8 mouse cellular contexts compared by ENCODE assay signal in genomic region chr2:44926167-44926682, GRCm38 (mm10). TPM values are rescaled to one million over a fixed set of nuclear protein-coding genes. Genes with fewer than 3 reads are reported as not detected.
DNase-seq lines count a peak whose midpoint lies in the region; ATAC-seq and TF ChIP-seq lines count a peak whose summit lies in the region.

No protein-coding gene starts in this region.

- peak overlapping the region; percentile 94 for H3K9ac ChIP-seq in limb, embryonic 14.5 days (ENCODE audit: low read depth, low read length, severe bottlenecking)

- no peaks in the 10 kb centered on the region for H3K4me1 ChIP-seq in cerebellum, adult 2 months (ENCODE audit: control insufficient read depth, insufficient read depth, low read length)
- peaks cover 6% of the 10 kb centered on the region for H3K4me1 ChIP-seq in limb, embryonic 14.5 days (ENCODE audit: control insufficient read depth, insufficient read depth, low read length)
- no peaks in the 10 kb centered on the region for H3K4me1 ChIP-seq in olfactory bulb, adult 2 months (ENCODE audit: control insufficient read depth, insufficient read depth, low read length)

- H3K27me3 ChIP-seq in cerebellum, adult 2 months (ENCODE audit: control insufficient read depth, insufficient read depth, low read length) = no peaks in the 10 kb centered on the region
- H3K27me3 ChIP-seq in limb, embryonic 14.5 days (ENCODE audit: control insufficient read depth, insufficient read depth, low read length) = no peaks in the 10 kb centered on the region

- H3K27ac ChIP-seq in cerebellum, adult 2 months (ENCODE audit: insufficient read depth, low read length) = peak overlapping the region; percentile 54
- H3K27ac ChIP-seq in limb, embryonic 14.5 days (replicated peaks; ENCODE audit: low read depth, low read length) = peak overlapping the region; percentile 95
- H3K27ac ChIP-seq in olfactory bulb, adult 2 months (ENCODE audit: insufficient read depth, low read depth, low read length) = peak overlapping the region; percentile 98

- under 1% methylated on average over 17 of the region's 17 CpGs for WGBS in cerebellum, adult 2 months
- under 1% methylated on average over 17 of the region's 17 CpGs for WGBS in limb, embryonic 14.5 days
- under 1% methylated on average over 17 of the region's 17 CpGs for WGBS in olfactory bulb, adult 2 months

- DNase-seq in cerebellum, adult 2 months = no peak
- DNase-seq in cerebellum, adult 11 months = no peak
- peak; percentile 87 for DNase-seq in A20 (ENCODE audit: low read depth, low spot score)
- DNase-seq in limb, embryonic 14.5 days (ENCODE audit: low spot score) = no peak
- DNase-seq in layer of hippocampus, postnatal 36 days = no peak
- no peak for DNase-seq in gastrocnemius, postnatal 4 days (ENCODE audit: low spot score in 2 of 2)

- no peaks in the 10 kb centered on the region for H3K9me3 ChIP-seq in limb, embryonic 14.5 days (ENCODE audit: control insufficient read depth, low read length)

- no peak for TF ChIP-seq CTCF in cerebellum, adult 2 months (IDR thresholded peaks at IDR 0.05; ENCODE audit: borderline replicate concordance, insufficient read depth, low read depth, low read length)
- no peak for TF ChIP-seq CTCF in olfactory bulb, adult 2 months (IDR thresholded peaks at IDR 0.05; ENCODE audit: insufficient read depth, low read depth, low read length)

- no peak for TF ChIP-seq POLR2A in cerebellum, adult 2 months (IDR thresholded peaks at IDR 0.05; ENCODE audit: borderline replicate concordance, insufficient read depth, low read length)
- no peak for TF ChIP-seq POLR2A in limb, embryonic 14.5 days (IDR thresholded peaks at IDR 0.05; ENCODE audit: borderline replicate concordance, extremely low read depth, insufficient read depth, insufficient read length)
- no peak for TF ChIP-seq POLR2A in olfactory bulb, adult 2 months (IDR thresholded peaks at IDR 0.05; ENCODE audit: insufficient read depth, low read depth, low read length)

- peak overlapping the region; percentile 83 for H3K4me2 ChIP-seq in limb, embryonic 14.5 days (replicated peaks; ENCODE audit: low read depth, low read length, severe bottlenecking)

- peak; percentile 37 for ATAC-seq in erythroid progenitor cell, adult 5-6 weeks (replicated peaks; ENCODE audit: low FRiP score, poor library complexity, severe bottlenecking)
- no peak for ATAC-seq in limb, embryonic 14.5 days (ENCODE audit: low FRiP score, low read depth)

- H3K36me3 ChIP-seq in limb, embryonic 14.5 days (ENCODE audit: control insufficient read depth, insufficient read depth, low read length) = no peaks in the 10 kb centered on the region

- H3K4me3 ChIP-seq in cerebellum, adult 2 months (replicated peaks; ENCODE audit: insufficient read depth, low read depth, low read length) = peak overlapping the region; percentile 60
- peak overlapping the region; percentile 77 for H3K4me3 ChIP-seq in limb, embryonic 14.5 days (replicated peaks; ENCODE audit: low read length)
- peak overlapping the region; percentile 92 for H3K4me3 ChIP-seq in olfactory bulb, adult 2 months (ENCODE audit: insufficient read depth, low read depth, low read length)

RNA-seq across cellular contexts. Expression of gene Gtdc1, which starts 1.2 kb away (rescaled TPM):
- 23.3 and 24.2 TPM in 2 replicates for polyA plus RNA-seq in cerebellum, adult 2 months (2012; rRNA removed)
- 35.6 and 50.8 TPM in 2 replicates for total RNA-seq in erythroid progenitor cell, adult 5-6 weeks (2015; ENCODE audit: low replicate concordance)
- 30.0 and 38.1 TPM in 2 replicates for total RNA-seq in erythroid progenitor cell, adult 5-6 weeks (2017; ENCODE audit: low replicate concordance)
- polyA plus RNA-seq in limb, embryonic 14.5 days (2012; rRNA removed) = 22.9 and 23.7 TPM in 2 replicates
- polyA plus RNA-seq in limb, embryonic 14.5 days (2014; fragmentation: Nextera tagmentation; extraction: Ambion mirVana) = 14.3 and 25.0 TPM in 2 replicates
- polyA plus RNA-seq in olfactory bulb, adult 2 months (2012; ENCODE audit: insufficient read depth, insufficient read length, low replicate concordance, missing spikeins) = not detected in 2 replicates
- 10 to 100 TPM; 61.6 to 66.2 TPM for total RNA-seq in layer of hippocampus, postnatal 36 days (2021)
- total RNA-seq in gastrocnemius, postnatal 4 days (2021) = 10 to 100 TPM; 39.2 to 41.0 TPM
